Comparison of ENCODE assay signal across 11 mouse cellular contexts in genomic region chr8:105361751-105362702, GRCm38 (mm10). TPM values are rescaled to one million over a fixed set of nuclear protein-coding genes. Genes with fewer than 3 reads are reported as not detected.
DNase-seq lines count a peak whose midpoint lies in the region; ATAC-seq and TF ChIP-seq lines count a peak whose summit lies in the region.
"Had no signal": no experiment of that assay in that cellular context is flagged by ENCODE, and none has a peak within 500 bp of the region (broad histone marks: within the 10 kb centered on the region; RNA-seq: fewer than 3 reads in every experiment).

No protein-coding gene starts in this region.

- H3K9ac ChIP-seq in intestine, embryonic 14.5 days (ENCODE audit: low read length), result no peak overlapping the region
- no peak overlapping the region for H3K9ac ChIP-seq in intestine, postnatal 0 days (ENCODE audit: low read depth, low read length)
- no peak overlapping the region for H3K9ac ChIP-seq in embryonic facial prominence, embryonic 15.5 days
- H3K9ac ChIP-seq in heart, embryonic 16.5 days (ENCODE audit: low read length), result no peak overlapping the region
- H3K9ac ChIP-seq: embryonic facial prominence, embryonic 12.5 days had no signal

- H3K27ac ChIP-seq in intestine, embryonic 14.5 days (ENCODE audit: low read depth), result peak overlapping the region; percentile 52; the same call in 1 of the 2 replicates
- no peak overlapping the region for H3K27ac ChIP-seq in intestine, postnatal 0 days (ENCODE audit: low read depth, low read length)
- 0 out of 2 replicates have a peak overlapping the region, but pooled peaks have one; percentile 18 for H3K27ac ChIP-seq in embryonic facial prominence, embryonic 15.5 days (replicated peaks)
- H3K27ac ChIP-seq in heart, embryonic 16.5 days (ENCODE audit: low read length), result peak overlapping the region; percentile 30
- H3K27ac ChIP-seq: embryonic facial prominence, embryonic 12.5 days had no signal

- H3K27me3 ChIP-seq in intestine, embryonic 14.5 days (replicated peaks; ENCODE audit: control insufficient read depth, insufficient read depth, low read length), result no peaks in the 10 kb centered on the region
- no peaks in the 10 kb centered on the region for H3K27me3 ChIP-seq in intestine, postnatal 0 days (replicated peaks; ENCODE audit: control insufficient read depth, insufficient read depth, low read length)
- H3K27me3 ChIP-seq in embryonic facial prominence, embryonic 15.5 days, result no peaks in the 10 kb centered on the region
- H3K27me3 ChIP-seq in heart, embryonic 16.5 days (ENCODE audit: control insufficient read depth, insufficient read depth, low read length), result no peaks in the 10 kb centered on the region
- H3K27me3 ChIP-seq: embryonic facial prominence, embryonic 12.5 days had no signal

- H3K36me3 ChIP-seq in intestine, embryonic 14.5 days (ENCODE audit: control insufficient read depth, insufficient read depth, low read length), result no peaks in the 10 kb centered on the region
- no peaks in the 10 kb centered on the region for H3K36me3 ChIP-seq in intestine, postnatal 0 days (ENCODE audit: control insufficient read depth, insufficient read depth)
- H3K36me3 ChIP-seq in embryonic facial prominence, embryonic 15.5 days, result no peaks in the 10 kb centered on the region
- H3K36me3 ChIP-seq in heart, embryonic 16.5 days (ENCODE audit: control insufficient read depth, insufficient read depth), result no peaks in the 10 kb centered on the region

- TF ChIP-seq CTCF in intestine, postnatal 0 days (IDR thresholded peaks at IDR 0.05; ENCODE audit: low read depth), result no peak

- 0 out of 2 replicates have a peak, but pooled peaks cover 4% of the 10 kb centered on the region for H3K4me1 ChIP-seq in intestine, embryonic 14.5 days (replicated peaks; ENCODE audit: control insufficient read depth, insufficient read depth, low read length)
- no peaks in the 10 kb centered on the region; the same call in 1 of the 2 replicates for H3K4me1 ChIP-seq in intestine, postnatal 0 days (replicated peaks; ENCODE audit: control insufficient read depth, insufficient read depth, low read length)
- H3K4me1 ChIP-seq in embryonic facial prominence, embryonic 15.5 days, result peaks cover 4% of the 10 kb centered on the region; the same call in 1 of the 2 replicates
- H3K4me1 ChIP-seq in heart, embryonic 16.5 days (ENCODE audit: control insufficient read depth, insufficient read depth, low read length), result peaks cover 8% of the 10 kb centered on the region
- H3K4me1 ChIP-seq: embryonic facial prominence, embryonic 12.5 days had no signal

- DNase-seq in intestine, embryonic 14.5 days (ENCODE audit: low spot score), result no peak
- DNase-seq in kidney, postnatal 36 days, result peak; percentile 57 to 78
- DNase-seq in gastrocnemius, postnatal 25 days, result no peak
- DNase-seq in cerebellum, adult 11-12 months, result no peak
- no peak for DNase-seq in cerebellum, postnatal 14 days
- DNase-seq: layer of hippocampus, postnatal 36 days; spleen, adult 18-20 months had no signal

- ATAC-seq in intestine, embryonic 14.5 days (replicated peaks; ENCODE audit: low FRiP score, low TSS enrichment, low read depth), result no peak
- ATAC-seq in intestine, postnatal 0 days, result no peak
- ATAC-seq in embryonic facial prominence, embryonic 15.5 days (ENCODE audit: insufficient number of reproducible peaks, low FRiP score, low TSS enrichment, low read depth), result no peak
- peak; percentile 40; the same call in 1 of the 2 replicates for ATAC-seq in heart, embryonic 16.5 days (replicated peaks; ENCODE audit: extremely low read depth, insufficient read depth, low FRiP score)

- WGBS in intestine, embryonic 14.5 days, result 58% methylated on average over 12 of the region's 12 CpGs
- 66% methylated on average over 12 of the region's 12 CpGs for WGBS in intestine, postnatal 0 days
- WGBS in embryonic facial prominence, embryonic 15.5 days, result 67% methylated on average over 12 of the region's 12 CpGs
- WGBS in heart, embryonic 16.5 days, result 54% methylated on average over 12 of the region's 12 CpGs

- H3K9me3 ChIP-seq in intestine, embryonic 14.5 days (ENCODE audit: control insufficient read depth, low read length), result no peaks in the 10 kb centered on the region
- no peaks in the 10 kb centered on the region for H3K9me3 ChIP-seq in intestine, postnatal 0 days (ENCODE audit: control insufficient read depth)
- H3K9me3 ChIP-seq in embryonic facial prominence, embryonic 15.5 days (replicated peaks), result no peaks in the 10 kb centered on the region
- H3K9me3 ChIP-seq in heart, embryonic 16.5 days (replicated peaks; ENCODE audit: control insufficient read depth, low read length), result no peaks in the 10 kb centered on the region
- H3K9me3 ChIP-seq: embryonic facial prominence, embryonic 12.5 days had no signal

- no peak overlapping the region for H3K4me2 ChIP-seq in intestine, embryonic 14.5 days (ENCODE audit: low read length)
- no peak overlapping the region for H3K4me2 ChIP-seq in intestine, postnatal 0 days (replicated peaks; ENCODE audit: low read depth)
- H3K4me2 ChIP-seq in embryonic facial prominence, embryonic 15.5 days (replicated peaks), result no peak overlapping the region
- H3K4me2 ChIP-seq in heart, embryonic 16.5 days (ENCODE audit: low read depth, low read length), result no peak overlapping the region
- H3K4me2 ChIP-seq: embryonic facial prominence, embryonic 12.5 days had no signal

- H3K4me3 ChIP-seq in intestine, embryonic 14.5 days (ENCODE audit: low read depth, low read length), result no peak overlapping the region
- H3K4me3 ChIP-seq in intestine, postnatal 0 days (ENCODE audit: low read depth, low read length), result no peak overlapping the region
- no peak overlapping the region for H3K4me3 ChIP-seq in embryonic facial prominence, embryonic 15.5 days (replicated peaks)
- no peak overlapping the region for H3K4me3 ChIP-seq in heart, embryonic 16.5 days (ENCODE audit: low read length)
- H3K4me3 ChIP-seq: embryonic facial prominence, embryonic 12.5 days had no signal

RNA-seq across cellular contexts. Expression of gene Plekhg4, which starts 11.0 kb away (rescaled TPM):
- 0.19 and 0.27 TPM in 2 replicates for polyA plus RNA-seq in intestine, embryonic 14.5 days (2014; fragmentation: Nextera tagmentation; extraction: Ambion mirVana)
- 0.13 and 0.20 TPM in 2 replicates for polyA plus RNA-seq in intestine, postnatal 0 days (2015; fragmentation: Nextera tagmentation; extraction: Ambion mirVana)
- 0.25 and 0.45 TPM in 2 replicates for polyA plus RNA-seq in embryonic facial prominence, embryonic 15.5 days (2015; fragmentation: Nextera tagmentation; extraction: Ambion mirVana)
- polyA plus RNA-seq in heart, embryonic 16.5 days (2015; fragmentation: Nextera tagmentation; extraction: Ambion mirVana), result 0.18 and 0.21 TPM in 2 replicates
- under 1 TPM in 1 of 2 experiments, not detected in 1; 0.11 TPM for total RNA-seq in gastrocnemius, postnatal 25 days (2021)

RNA-seq across cellular contexts. Expression of gene Slc9a5, which starts 13.4 kb away (rescaled TPM):
- 1.5 and 2.3 TPM in 2 replicates for polyA plus RNA-seq in intestine, embryonic 14.5 days (2014; fragmentation: Nextera tagmentation; extraction: Ambion mirVana)
- polyA plus RNA-seq in intestine, postnatal 0 days (2015; fragmentation: Nextera tagmentation; extraction: Ambion mirVana), result 0.31 and 0.40 TPM in 2 replicates
- 2.6 and 3.4 TPM in 2 replicates for polyA plus RNA-seq in embryonic facial prominence, embryonic 15.5 days (2015; fragmentation: Nextera tagmentation; extraction: Ambion mirVana)
- polyA plus RNA-seq in heart, embryonic 16.5 days (2015; fragmentation: Nextera tagmentation; extraction: Ambion mirVana), result 1.1 and 1.4 TPM in 2 replicates
- under 1 TPM; 0.56 to 0.72 TPM for total RNA-seq in gastrocnemius, postnatal 25 days (2021)

RNA-seq across cellular contexts. Expression of gene Fhod1, which starts 14.3 kb away (rescaled TPM):
- 3.2 and 3.5 TPM in 2 replicates for polyA plus RNA-seq in intestine, embryonic 14.5 days (2014; fragmentation: Nextera tagmentation; extraction: Ambion mirVana)
- polyA plus RNA-seq in intestine, postnatal 0 days (2015; fragmentation: Nextera tagmentation; extraction: Ambion mirVana), result 1.3 and 1.6 TPM in 2 replicates
- 2.0 and 2.6 TPM in 2 replicates for polyA plus RNA-seq in embryonic facial prominence, embryonic 15.5 days (2015; fragmentation: Nextera tagmentation; extraction: Ambion mirVana)
- 1.1 and 2.3 TPM in 2 replicates for polyA plus RNA-seq in heart, embryonic 16.5 days (2015; fragmentation: Nextera tagmentation; extraction: Ambion mirVana)
- 10 to 100 TPM; 17.4 to 24.6 TPM for total RNA-seq in gastrocnemius, postnatal 25 days (2021)

RNA-seq across cellular contexts. Expression of gene Tmem208, which starts 35.9 kb away (rescaled TPM):
- polyA plus RNA-seq in intestine, embryonic 14.5 days (2014; fragmentation: Nextera tagmentation; extraction: Ambion mirVana), result 136 and 138 TPM in 2 replicates
- 167 and 184 TPM in 2 replicates for polyA plus RNA-seq in intestine, postnatal 0 days (2015; fragmentation: Nextera tagmentation; extraction: Ambion mirVana)
- 131 TPM in 2 replicates for polyA plus RNA-seq in embryonic facial prominence, embryonic 15.5 days (2015; fragmentation: Nextera tagmentation; extraction: Ambion mirVana)
- polyA plus RNA-seq in heart, embryonic 16.5 days (2015; fragmentation: Nextera tagmentation; extraction: Ambion mirVana), result 82.1 and 84.2 TPM in 2 replicates
- total RNA-seq in gastrocnemius, postnatal 25 days (2021), result 10 to 100 TPM; 20.5 to 23.1 TPM

RNA-seq across cellular contexts. Expression of gene Lrrc29, which starts 35.9 kb away (rescaled TPM):
- 1.9 and 2.3 TPM in 2 replicates for polyA plus RNA-seq in intestine, embryonic 14.5 days (2014; fragmentation: Nextera tagmentation; extraction: Ambion mirVana)
- 3.8 and 3.9 TPM in 2 replicates for polyA plus RNA-seq in intestine, postnatal 0 days (2015; fragmentation: Nextera tagmentation; extraction: Ambion mirVana)
- polyA plus RNA-seq in embryonic facial prominence, embryonic 15.5 days (2015; fragmentation: Nextera tagmentation; extraction: Ambion mirVana), result 1.6 and 2.0 TPM in 2 replicates
- 0.80 and 0.84 TPM in 2 replicates for polyA plus RNA-seq in heart, embryonic 16.5 days (2015; fragmentation: Nextera tagmentation; extraction: Ambion mirVana)
- total RNA-seq in gastrocnemius, postnatal 25 days (2021), result 1 to 10 TPM in 1 of 2 experiments, under 1 TPM in 1; 0.87 to 1.4 TPM

Comparison
In these comparisons a context has a peak if more than half of its experiments do, and no peak if none do; other contexts are left out.
1. DNase-seq: peak in kidney, postnatal 36 days (2 of 2); none in intestine, embryonic 14.5 days (single experiment), gastrocnemius, postnatal 25 days (single experiment), cerebellum, adult 11-12 months (single experiment) and cerebellum, postnatal 14 days (0 of 2).